Mouse (Mus musculus): ENCODE results near the gene Chka.

GRCm38 (mm10) chr19:3868290-3868689, 16.7 kb downstream of the Chka start:
- TF ChIP-seq CTCF (conservative IDR thresholded peaks at IDR 0.05; ENCODE audit: low read length), result no peak
- no peak for TF ChIP-seq NANOG (IDR thresholded peaks at IDR 0.05; ENCODE audit: borderline replicate concordance, low read length)
- TF ChIP-seq POU5F1 (IDR thresholded peaks at IDR 0.05; ENCODE audit: borderline replicate concordance, low read length), result no peak

Data from E14TG2a.4 (cell line).